Mouse (Mus musculus) ovary, postnatal 10 days (tissue): ENCODE measurements at regions not wholly inside any gene's neighbourhood (a gene's known extent, or its start where the extent isn't known, plus 50 kb on each side); places are given as distances from the start of the nearest gene placed in this dataset.

Experiments
- DNase-seq: peaks from one replicate; pipeline ENCODE4 v3.0.0; 2022; ENCODE audit warnings: low spot score

- no peak for DNase-seq
Observed at GRCm38 (mm10) chr2:137581491-137581890, 465.0 kb upstream of the Jag1 start.

GRCm38 (mm10) chr2:137575750-137576149 lies 459.3 kb upstream of the Jag1 start:
- DNase-seq, result no peak

GRCm38 (mm10) chr2:137574845-137575449 lies 458.5 kb upstream of the Jag1 start:
- DNase-seq, result no peak

GRCm38 (mm10) chr2:137571146-137571545 lies 454.7 kb upstream of the Jag1 start:
- no peak for DNase-seq

- no peak for DNase-seq
Observed at GRCm38 (mm10) chr2:137566619-137567018, 450.2 kb upstream of the Jag1 start.

- DNase-seq, result no peak
Observed at GRCm38 (mm10) chr2:137564064-137564624, 447.7 kb upstream of the Jag1 start.

GRCm38 (mm10) chr2:137560366-137560765 lies 443.9 kb upstream of the Jag1 start:
- DNase-seq, result no peak

GRCm38 (mm10) chr2:137553871-137554270 lies 437.4 kb upstream of the Jag1 start:
- no peak for DNase-seq

- no peak for DNase-seq
Observed at GRCm38 (mm10) chr2:137536581-137536980, 420.1 kb upstream of the Jag1 start.

GRCm38 (mm10) chr2:137516271-137516670 lies 399.8 kb upstream of the Jag1 start:
- no peak for DNase-seq

- DNase-seq, result no peak
Observed at GRCm38 (mm10) chr2:137515043-137515442, 398.6 kb upstream of the Jag1 start.

- no peak for DNase-seq
Observed at GRCm38 (mm10) chr2:137513895-137514506, 397.6 kb upstream of the Jag1 start.

GRCm38 (mm10) chr2:137510671-137511235 lies 394.3 kb upstream of the Jag1 start:
- DNase-seq, result no peak

GRCm38 (mm10) chr2:137501236-137501635 lies 384.8 kb upstream of the Jag1 start:
- no peak for DNase-seq

- DNase-seq, result no peak
Observed at GRCm38 (mm10) chr2:137497616-137498015, 381.2 kb upstream of the Jag1 start.

- DNase-seq, result no peak
Observed at GRCm38 (mm10) chr2:137493600-137493999, 377.2 kb upstream of the Jag1 start.

GRCm38 (mm10) chr2:137489181-137489682 lies 372.8 kb upstream of the Jag1 start:
- no peak for DNase-seq

- DNase-seq, result no peak
Observed at GRCm38 (mm10) chr2:137468769-137469168, 352.3 kb upstream of the Jag1 start.

- DNase-seq, result no peak
Observed at GRCm38 (mm10) chr2:137457061-137457753, 340.8 kb upstream of the Jag1 start.

GRCm38 (mm10) chr2:137456436-137456835 lies 340.0 kb upstream of the Jag1 start:
- no peak for DNase-seq

GRCm38 (mm10) chr2:137446919-137447318 lies 330.5 kb upstream of the Jag1 start:
- DNase-seq, result no peak

- no peak for DNase-seq
Observed at GRCm38 (mm10) chr2:137437741-137438140, 321.3 kb upstream of the Jag1 start.

- no peak for DNase-seq
Observed at GRCm38 (mm10) chr2:137436161-137436560, 319.7 kb upstream of the Jag1 start.
